Mouse (Mus musculus) splenic B cell, adult 2 months (primary cell): ENCODE data around the gene Kif18b.
A peak's percentile ranks its signal among the peaks of the same experiment; 100 is the strongest.

Source experiments
- DNase-seq: peaks from one replicate; pipeline ENCODE4 v3.0.0-alpha.2; 2011; ENCODE audit warnings: low read depth, low spot score
- H3K27me3 ChIP-seq: 2 replicates; pipeline ENCODE4 v1.6.1; 2012; ENCODE audit warnings: mild to moderate bottlenecking, low read length, moderate library complexity, mixed read lengths; ENCODE audit not compliant: control insufficient read depth, poor library complexity, insufficient read depth, severe bottlenecking
- H3K36me3 ChIP-seq: 2 replicates; pipeline ENCODE4 v1.6.1; 2012; ENCODE audit warnings: mild to moderate bottlenecking, low read length, moderate library complexity, mixed read lengths; ENCODE audit not compliant: control insufficient read depth, poor library complexity, insufficient read depth, severe bottlenecking

The Kif18b gene

DNA sequence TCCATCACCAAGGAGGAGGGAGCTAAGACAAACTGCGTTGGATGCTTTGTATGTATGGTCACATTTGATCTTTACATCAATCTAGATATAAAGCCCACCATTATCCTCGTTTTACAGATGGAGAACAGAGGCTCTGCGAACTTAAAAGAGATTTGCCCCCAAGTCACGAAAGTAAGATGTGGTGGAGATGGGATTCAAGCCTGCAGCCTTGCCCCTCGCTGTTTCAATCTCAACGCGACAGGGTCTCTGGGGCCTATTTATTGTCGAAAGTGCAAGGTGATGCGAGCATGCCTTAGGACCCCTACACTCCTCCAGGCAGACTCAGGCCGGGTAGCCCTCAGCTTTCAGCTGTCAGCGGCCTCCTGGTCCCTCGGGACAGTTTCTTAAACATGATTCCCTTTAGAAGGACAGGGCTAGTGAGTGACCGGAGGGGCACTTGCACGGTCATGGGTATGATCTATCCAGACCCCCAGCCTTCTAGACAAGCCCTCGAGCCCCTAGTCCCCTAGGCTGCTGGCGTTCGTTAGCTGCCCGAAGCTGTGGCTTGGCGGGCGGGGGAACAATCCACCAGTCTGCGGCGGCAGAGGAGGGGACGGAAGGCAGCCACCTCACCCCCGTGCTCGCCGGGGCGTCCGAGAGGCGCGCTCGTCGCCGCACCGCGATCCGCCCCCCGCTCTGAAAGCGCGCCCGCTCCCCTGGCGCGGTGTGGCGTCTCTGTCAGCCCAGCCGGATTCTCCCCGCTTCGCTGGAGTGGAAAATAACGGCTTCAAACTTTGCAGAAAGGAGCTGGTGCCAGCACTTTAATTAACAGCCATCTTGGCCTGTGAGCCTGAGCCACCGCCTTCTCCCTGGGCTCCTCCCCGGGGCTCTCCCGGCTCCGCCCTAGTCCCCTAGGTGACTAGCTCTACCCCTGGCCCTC is 23.4 kb upstream of the Kif18b start:
- Histone ChIP-seq H3K36me3 (no peaks in the 10 kb centered on the region), H3K27me3 (no peaks in the 10 kb centered on the region)
- DNase-seq, result peak; percentile 39

GRCm38 (mm10) chr11:102946992-102947343 is 22.0 kb upstream of the Kif18b start:
- H3K36me3 ChIP-seq, result no peaks in the 10 kb centered on the region
- H3K27me3 ChIP-seq, result no peaks in the 10 kb centered on the region
- DNase-seq, result no peak

- Histone ChIP-seq H3K27me3 (no peaks in the 10 kb centered on the region), H3K36me3 (no peaks in the 10 kb centered on the region)
- DNase-seq, result peak; percentile 84
Measured at GRCm38 (mm10) chr11:102946265-102946991, 21.5 kb upstream of the Kif18b start, which contains the start of gene C1ql1. Gene C1ql1, minus strand, starts transcription at chr11:102946688.

DNA sequence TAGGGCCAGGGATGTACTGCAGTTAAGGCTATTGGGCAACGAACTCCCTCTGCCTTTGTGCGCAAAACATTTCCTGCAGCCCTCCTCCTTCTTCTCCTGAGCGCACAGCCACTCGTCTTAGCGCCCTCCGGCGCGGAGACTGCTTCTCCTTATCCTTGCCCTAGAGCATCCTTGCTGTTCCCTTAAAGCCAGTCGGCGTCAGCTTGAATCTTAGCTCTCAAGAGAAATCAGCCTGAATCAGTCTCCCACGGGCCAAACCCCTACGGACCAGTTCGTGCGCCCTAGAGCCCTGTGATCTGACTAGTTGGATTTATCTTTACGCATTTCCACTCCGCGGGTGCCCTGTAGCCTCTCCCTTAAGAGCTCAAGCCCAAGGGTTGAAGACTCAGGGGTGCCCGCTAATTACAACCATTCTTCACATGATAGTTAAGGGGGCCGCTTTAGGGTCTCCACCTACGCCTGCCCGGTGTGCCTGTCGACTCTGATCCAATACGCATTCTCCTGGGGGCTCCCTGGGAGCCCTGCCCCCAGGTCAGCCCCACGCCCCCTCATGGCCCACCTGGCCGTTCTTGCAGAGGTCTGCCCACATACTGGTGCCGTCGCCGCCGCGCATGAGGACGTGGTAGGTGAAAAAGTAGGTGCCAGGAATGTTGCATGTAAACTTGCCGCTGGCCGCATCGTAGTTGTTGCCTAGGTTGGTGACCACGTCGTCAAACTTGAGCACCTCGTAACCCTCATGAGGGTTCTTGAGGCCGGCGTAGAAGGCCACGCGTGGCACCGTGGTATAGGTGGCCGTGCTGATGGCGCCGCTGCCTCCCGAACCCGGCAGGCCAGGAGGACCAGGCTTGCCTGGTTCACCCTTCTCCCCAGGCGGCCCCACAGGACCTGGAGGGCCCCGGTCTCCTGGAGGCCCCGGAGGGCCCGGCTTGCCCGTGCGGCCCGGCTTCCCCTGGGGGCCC is 20.7 kb upstream of the Kif18b start:
- no peaks in the 10 kb centered on the region for H3K27me3 ChIP-seq
- peak; percentile 12 for DNase-seq
- H3K36me3 ChIP-seq, result no peaks in the 10 kb centered on the region

DNA sequence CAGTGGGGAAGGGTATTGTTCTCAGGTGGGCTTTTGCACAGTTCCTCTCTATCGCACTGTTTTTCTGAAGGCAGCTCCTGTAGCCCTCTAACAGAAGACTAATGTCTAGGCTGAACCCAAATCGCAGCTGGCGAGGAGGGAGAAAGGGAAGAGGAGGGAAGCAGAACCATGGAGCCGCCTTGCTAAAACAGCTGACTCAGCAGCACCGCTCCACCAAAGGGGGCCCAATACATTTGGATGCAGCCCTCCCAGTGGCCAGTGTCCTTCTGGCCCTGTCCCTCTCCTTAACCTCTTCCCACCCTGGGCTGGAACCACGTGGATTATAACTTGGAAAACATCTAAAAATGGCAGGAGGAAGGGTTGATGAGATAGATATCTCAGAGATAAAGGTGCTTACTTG is 16.3 kb upstream of the Kif18b start:
- Histone ChIP-seq H3K27me3 (no peaks in the 10 kb centered on the region), H3K36me3 (no peaks in the 10 kb centered on the region)
- DNase-seq, result no peak

DNA sequence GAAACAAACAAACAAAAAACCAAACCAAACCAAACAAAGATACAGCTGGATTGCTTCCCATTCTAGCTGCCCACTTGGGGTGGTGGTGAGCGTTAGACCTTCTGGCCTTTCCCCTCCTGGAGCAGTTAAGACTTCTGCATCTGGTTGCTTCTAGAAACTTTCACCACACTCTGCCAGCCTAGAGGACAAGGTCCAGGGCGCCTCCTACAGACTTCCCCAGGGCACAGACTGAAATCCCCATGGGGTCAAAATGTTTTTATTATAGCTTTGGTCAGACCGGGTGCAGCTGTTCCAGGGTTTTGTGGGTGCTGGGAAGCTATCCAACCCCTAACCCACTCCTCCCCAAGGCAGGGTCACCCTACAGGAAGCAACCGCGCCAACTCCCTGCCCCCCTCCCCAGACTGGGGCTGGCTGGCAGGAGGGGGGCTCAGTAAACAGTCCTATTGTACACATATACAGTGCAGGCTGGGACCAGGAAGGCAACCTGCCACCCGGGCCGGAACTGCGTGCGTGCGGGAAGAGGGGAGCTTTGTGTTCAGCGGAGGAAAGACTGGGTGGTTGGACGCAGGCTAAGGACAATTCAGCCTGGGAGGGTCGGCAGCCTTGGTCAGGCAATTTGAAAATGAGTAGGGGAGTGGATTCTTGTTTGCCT is 14.2 kb upstream of the Kif18b start:
- DNase-seq, result no peak
- no peaks in the 10 kb centered on the region for H3K36me3 ChIP-seq

DNA sequence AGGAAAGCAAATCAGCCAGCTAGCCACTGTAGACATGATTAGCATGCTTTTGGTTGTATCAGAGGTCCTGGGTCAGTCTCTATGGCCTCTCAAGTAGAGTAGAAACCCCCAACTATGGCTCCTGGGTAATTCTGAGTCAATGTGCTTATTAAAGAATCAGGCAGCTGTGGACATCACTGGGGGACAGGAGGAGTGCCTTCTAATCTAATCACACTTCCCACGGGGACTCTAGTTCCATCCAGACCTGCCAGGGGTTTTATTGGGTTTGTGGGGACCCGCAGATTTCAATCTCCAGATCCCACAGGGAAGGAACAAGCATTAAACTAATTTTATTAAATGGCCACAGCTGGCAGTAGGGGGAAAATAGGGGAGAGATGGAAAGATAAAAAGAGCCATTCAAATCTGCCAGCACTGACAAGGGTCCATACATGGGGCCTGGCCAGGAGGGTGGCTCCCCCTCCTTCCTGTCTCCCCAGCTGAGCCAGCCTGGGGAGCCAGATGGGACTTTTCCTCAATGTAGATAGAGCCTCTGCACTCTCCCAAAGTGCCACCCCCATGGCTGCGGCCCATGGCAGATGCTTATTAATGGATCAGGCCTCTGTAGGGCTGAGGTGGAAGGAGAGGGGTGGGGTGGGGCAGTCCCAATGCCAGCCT is 12.7 kb upstream of the Kif18b start:
- Histone ChIP-seq H3K27me3 (no peaks in the 10 kb centered on the region), H3K36me3 (no peaks in the 10 kb centered on the region)
- no peak for DNase-seq

More for the DNA sequence above, 14.2 kb upstream of the Kif18b start:
- H3K27me3 ChIP-seq, result no peaks in the 10 kb centered on the region

GRCm38 (mm10) chr11:102936272-102936671 is 11.3 kb upstream of the Kif18b start:
- H3K27me3 ChIP-seq, result no peaks in the 10 kb centered on the region
- H3K36me3 ChIP-seq, result no peaks in the 10 kb centered on the region
- DNase-seq, result no peak

DNA sequence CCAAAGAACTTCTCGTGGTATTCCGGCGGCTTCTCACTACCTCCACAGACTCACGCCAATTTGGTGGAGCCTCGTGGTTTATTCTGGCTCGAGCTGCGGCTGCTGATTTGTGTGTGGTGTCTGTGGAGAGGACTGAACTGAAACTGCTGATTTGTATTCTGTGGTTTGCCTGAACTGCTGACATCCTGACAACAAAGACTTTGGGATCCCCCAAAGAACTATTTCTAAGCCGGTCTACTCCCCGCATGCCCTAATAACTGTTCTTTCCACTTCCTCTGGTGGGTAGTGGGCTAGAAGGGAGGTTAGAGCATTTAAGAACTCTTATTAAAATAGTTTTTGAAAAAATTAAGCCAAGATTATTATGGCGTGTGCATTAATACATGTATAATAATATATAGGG is 5.7 kb upstream of the Kif18b start:
- DNase-seq, result no peak
- Histone ChIP-seq H3K36me3 (no peaks in the 10 kb centered on the region), H3K27me3 (no peaks in the 10 kb centered on the region)

DNA sequence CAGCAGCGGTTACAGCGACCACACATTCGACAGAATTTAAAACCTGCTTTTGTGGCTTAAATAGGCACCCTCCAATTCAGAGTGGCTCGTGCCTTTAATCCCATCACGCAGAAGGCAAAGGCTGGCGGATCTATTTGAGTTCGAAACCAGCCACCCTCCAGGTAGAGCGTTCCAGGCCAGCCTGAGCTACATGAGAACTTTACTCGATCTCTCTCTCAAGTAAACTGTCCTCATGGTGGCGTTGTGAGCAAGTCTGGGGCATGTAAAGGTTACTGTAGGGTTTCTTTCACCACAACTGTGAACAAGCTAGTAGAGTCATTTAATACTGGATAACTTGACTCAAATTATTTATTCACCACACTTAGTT is 410 bp upstream of the Kif18b start:
- no peaks in the 10 kb centered on the region for H3K36me3 ChIP-seq
- no peaks in the 10 kb centered on the region for H3K27me3 ChIP-seq
- peak; percentile 73 for DNase-seq

GRCm38 (mm10) chr11:102921491-102921890 is 3.4 kb downstream of the Kif18b start:
- no peak for DNase-seq
- no peaks in the 10 kb centered on the region for H3K27me3 ChIP-seq
- H3K36me3 ChIP-seq, result no peaks in the 10 kb centered on the region

- Histone ChIP-seq H3K27me3 (no peaks in the 10 kb centered on the region), H3K36me3 (no peaks in the 10 kb centered on the region)
- DNase-seq, result no peak
Measured at GRCm38 (mm10) chr11:102918077-102918476, 6.8 kb downstream of the Kif18b start.

DNA sequence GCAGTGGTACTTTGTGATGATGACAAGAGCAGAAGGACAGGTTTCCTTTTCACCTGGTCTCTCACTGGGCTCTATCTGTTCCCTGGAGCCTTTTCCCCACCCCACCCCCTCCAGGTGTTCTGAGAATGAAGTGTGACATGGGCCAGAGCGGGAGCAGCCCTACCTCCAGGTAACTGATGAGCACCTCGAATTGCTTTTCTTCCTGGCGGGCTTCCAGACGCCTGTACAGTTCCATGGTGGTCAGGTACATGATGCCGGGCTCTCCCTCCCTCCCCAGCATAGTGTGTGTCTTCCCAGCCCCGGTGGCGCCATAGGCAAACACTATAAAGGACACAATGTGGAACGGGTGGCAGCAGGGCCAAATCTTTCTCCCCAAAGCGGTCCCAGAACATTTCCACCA is 9.5 kb downstream of the Kif18b start:
- no peak for DNase-seq
- Histone ChIP-seq H3K27me3 (no peaks in the 10 kb centered on the region), H3K36me3 (no peaks in the 10 kb centered on the region)

GRCm38 (mm10) chr11:102911376-102911775 is 13.5 kb downstream of the Kif18b start:
- no peak for DNase-seq
- no peaks in the 10 kb centered on the region for H3K27me3 ChIP-seq
- H3K36me3 ChIP-seq, result no peaks in the 10 kb centered on the region
